Mouse (Mus musculus): ENCODE results near the gene Mras.

Mras gene

DNA sequence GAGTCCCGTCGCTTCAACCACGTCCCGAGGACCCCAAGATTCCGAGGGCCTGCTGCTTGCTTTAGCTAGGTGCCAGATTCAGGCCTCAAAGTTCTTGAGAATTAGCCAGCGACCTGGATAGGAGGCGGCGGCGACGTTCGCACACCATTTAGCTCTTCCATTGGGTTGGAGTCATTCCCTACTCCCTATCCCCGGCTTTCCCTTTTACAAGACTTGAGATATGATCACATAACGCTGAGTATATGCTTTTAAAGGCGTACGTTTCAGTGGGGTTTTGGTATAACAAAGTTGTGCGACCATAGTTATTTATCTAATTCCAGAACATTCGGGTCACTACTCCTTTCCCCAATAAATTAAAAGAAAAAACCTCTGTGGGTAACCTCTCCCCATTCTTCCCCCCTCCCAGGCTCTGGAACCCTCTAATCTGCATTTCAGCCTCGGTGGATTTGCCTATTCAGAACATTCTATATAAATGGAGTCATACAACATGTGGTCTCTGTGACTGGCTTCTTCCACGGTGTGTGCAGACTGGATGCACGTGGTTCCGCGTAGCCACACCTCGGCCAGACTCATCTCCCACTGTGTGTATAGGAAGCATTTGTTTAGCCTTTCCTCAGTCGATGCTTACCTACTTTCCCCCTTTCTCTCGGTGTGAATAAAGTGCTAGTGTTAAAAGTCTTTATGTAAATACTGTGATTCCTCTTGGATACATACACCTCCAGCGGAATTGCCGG, at the start of gene Mras:
TSS of gene Mras (minus strand) at position 351 of the 734 bp plus-strand sequence.
- DNase-seq (ENCODE audit: low spot score), result no peak

DNA sequence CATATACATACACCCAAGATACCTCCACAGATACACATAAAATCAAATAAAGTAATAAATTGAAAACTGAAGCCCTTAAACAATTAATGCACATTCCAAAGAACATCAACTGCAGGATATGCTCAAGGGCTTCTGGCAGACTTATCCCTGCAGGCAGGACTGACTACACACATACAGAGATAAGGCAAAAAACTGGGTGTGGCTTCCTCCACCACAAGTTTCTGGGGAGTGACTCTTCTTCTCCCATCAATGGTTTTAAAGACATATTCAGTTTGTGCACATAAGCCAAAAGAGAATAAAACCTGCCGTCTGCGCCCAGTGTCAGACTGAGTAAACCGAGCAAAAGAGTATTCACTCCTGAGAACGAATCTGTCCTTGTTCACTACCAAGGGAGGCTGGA, 48.0 kb upstream of the Mras start:
- no peak for DNase-seq (ENCODE audit: low spot score)

DNA sequence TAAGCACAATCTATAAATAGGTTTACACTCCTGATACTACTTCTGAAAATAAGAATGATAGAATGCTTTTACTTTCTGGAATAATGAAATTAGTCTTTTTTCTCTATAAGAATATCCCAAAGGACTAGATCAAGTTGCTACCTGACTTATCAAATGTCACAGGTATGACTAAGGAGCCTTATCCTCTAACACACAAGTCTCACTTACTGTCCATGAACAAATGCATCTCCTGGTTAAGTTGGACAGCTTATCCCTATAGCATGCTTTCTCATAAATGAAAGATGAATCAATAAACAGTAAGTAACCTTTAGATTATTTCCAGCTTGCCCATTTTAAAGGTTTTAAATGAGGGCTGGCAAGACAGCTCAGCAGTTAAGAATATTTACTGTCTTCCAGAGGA, 47.5 kb upstream of the Mras start:
- DNase-seq (ENCODE audit: low spot score), result no peak

DNA sequence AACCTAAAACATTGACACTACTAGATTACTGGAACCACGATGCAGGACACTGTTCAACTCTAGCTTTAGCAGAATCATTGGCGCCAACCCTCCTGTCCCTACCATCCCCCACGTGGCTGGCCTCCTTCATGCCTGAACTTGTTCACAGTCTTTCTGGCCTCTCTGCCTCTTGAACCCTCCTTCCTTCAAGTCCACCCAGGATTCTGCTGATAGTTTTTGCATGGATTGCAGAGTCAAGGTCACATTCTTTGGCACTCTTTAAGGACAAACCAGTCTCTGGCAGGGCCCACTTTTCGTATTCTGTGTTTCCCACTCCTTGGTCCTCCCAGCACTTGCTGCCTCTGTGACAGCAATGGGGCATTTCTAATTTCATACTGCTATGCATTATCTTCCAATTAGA, 46.0 kb upstream of the Mras start:
- DNase-seq (ENCODE audit: low spot score), result no peak

DNA sequence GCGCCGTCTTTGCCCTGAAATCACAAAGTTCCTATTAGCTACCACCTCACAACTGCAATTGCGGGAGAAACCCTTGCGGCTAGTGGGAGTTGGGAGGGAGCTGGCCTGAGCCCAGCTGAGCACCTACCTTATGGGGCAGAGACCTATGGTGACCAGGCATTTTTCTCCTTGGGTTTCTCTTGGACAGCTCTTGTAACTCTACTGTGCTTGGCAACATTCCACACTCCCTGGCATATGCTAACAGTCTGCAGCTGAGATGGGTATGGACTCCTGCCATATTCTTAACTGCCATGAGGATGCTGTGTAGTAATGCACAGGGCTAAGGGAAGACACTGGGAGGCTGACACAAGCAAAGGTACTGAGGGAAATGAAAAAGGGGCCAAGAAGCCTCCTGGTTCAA, 43.6 kb upstream of the Mras start:
- DNase-seq (ENCODE audit: low spot score), result no peak

DNA sequence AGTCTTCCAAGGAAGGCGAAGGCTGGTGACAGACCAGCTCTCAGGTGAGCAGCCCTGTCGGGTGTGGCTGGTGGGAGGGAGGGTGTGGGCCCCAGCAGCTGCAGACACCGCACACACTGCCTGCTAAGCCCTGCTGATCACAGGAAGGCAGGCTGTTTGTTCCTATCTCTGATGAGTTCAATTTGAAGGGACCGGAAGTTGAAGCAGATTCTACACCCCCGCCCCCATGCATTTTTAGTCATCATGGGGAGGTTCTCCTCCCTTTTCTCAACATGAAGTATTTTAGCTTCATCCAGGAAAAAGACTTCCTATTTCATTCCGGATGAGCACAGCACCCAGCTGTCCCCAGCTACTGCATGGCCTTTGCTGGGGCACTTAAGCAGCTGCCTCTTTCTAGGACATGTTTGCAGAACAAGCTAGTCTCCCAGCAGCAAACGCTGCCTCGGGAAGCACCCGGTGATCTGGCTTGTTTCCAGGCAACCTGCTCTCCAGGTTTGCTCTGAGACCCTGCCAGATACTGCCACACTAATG, 42.1 kb upstream of the Mras start:
- no peak for DNase-seq (ENCODE audit: low spot score)

DNA sequence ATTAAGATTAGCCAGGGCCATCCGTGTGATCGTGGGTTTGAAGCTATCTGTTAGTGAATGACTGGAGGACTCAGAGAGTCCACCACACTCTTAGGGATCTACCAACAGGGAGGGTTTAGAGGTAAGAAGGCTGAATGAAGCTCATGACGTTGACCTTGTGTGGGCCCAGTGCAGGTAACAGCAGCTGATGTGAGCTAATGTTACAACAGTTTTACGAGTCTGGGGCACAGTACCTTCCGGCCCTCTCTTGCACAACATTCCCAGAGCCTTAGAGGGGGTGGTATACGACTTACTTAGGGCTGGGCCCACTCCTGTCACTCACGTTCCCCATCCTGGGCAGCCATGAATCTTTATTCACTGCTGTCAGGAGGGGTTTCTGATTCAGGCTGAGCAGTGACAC, 34.2 kb upstream of the Mras start:
- DNase-seq (ENCODE audit: low spot score), result no peak

DNA sequence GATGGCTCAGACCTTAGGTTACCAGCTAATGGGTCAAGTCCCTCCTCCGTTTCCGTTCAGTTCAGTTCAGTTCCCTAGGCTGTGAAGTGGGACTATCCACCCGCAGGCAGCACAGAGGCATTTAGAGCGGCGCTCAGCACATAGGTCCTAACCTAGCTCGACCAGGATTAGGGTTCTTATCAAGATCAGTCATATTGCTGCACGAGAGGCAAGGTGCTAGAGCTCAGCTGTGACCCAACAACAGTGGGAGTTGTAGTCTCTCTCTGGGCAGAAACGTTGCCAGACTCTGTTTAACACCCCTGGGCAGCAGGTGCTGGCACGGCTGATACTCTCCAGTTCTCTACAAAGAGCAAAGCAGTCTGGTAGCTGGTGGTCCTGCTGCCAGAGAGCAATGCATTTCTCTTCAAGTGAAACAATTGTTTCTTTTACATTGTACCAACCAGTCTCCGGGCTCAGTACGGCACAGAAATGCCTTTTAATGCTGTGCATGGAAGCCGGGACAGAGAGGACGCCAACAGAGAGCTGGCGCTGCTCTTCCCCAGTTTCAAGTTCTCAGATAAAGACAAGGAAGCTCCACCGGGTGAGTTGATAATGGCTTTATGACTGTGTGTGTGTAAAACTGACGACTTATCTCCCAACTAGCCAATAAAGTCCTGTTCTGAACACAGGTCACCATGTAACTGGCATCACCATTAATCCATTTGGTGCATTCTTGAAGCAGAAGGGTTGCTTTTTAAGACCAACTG, 33.3 kb upstream of the Mras start:
- DNase-seq (ENCODE audit: low spot score), result no peak

DNA sequence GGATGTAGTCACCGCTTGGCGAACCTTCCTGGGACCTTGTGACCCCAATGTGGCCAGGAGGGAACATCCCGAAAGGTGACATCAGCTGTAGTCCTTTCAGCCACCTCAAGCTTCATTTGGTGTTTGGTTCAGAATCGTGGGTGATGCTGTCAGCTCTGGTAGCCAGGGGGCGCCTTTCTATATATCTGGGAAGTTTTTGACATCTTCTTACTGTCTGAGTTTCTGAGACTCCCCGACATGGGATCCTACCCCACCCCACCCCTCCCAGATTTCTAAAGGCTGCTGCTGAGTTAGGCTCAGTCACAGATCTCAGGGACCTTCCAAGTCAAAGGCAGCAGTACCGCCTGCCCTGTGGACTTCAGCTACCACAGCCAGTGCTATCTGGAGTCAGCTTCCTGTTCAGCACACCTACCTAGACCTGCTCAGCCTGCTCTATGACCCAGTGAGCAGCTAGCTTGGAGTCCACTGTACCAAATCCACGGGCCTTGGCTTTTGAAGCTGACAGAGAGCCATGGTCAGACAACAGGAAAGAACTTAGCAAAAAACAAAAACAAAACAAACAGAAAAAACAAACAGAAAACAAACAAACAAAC, 32.6 kb upstream of the Mras start:
- DNase-seq (ENCODE audit: low spot score), result no peak

DNA sequence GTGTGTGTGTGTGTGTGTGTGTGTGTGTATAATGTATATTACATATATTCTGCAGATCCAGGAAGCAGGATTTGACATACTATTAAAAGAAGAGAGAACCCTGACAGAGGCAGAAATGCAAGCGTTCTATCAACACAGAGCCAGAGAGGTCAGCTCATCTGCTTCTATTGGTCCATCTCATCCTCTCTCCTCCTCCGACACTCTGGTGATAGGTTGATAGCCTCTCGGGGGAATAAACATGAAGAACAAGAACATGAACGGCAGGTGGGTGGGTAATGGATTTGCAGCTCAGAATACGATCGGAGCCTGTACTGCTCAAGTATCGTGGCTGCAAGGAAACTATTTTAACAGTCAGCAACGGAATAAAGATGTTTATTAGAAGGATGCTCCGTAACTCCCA, 31.4 kb upstream of the Mras start:
- DNase-seq (ENCODE audit: low spot score), result no peak

DNA sequence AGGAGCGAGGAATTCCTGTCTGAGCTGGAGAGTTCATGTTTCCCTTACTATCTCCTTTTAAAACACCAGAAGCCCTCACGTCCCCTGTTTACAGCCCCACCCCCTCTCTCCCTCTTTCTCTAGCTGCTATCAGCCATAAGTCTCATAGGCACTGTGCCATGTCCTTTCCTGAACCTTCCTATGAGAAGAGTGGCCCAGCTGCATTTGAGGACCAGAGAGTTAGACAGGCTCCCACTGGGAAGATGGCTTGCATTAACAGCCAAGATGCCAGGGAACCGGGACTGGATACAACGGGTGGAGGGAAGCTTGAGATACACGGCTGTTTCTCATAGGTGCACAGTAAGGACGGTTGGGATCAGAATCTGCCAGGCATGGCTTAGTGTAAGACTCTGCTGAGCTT, 27.7 kb upstream of the Mras start:
- no peak for DNase-seq (ENCODE audit: low spot score)

DNA sequence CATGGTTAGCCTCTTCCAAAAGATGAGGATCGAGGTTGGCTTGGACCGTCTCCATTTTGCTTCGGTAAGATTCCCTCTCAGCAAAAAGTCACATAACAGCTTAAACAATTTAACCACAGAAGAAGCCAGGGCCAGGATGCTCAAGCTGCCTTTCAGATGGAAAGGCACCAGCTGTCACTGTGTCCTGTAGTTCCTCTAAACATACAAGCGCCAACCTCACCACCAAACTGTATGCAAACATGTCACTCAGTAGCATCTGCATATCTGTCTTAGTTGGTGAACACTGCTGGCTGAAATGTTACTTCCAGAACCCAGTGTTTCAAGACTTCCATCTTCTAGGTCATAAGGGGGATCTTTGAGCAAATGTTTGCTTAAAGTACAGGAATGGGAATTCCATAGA, 22.5 kb upstream of the Mras start:
- DNase-seq (ENCODE audit: low spot score), result no peak

DNA sequence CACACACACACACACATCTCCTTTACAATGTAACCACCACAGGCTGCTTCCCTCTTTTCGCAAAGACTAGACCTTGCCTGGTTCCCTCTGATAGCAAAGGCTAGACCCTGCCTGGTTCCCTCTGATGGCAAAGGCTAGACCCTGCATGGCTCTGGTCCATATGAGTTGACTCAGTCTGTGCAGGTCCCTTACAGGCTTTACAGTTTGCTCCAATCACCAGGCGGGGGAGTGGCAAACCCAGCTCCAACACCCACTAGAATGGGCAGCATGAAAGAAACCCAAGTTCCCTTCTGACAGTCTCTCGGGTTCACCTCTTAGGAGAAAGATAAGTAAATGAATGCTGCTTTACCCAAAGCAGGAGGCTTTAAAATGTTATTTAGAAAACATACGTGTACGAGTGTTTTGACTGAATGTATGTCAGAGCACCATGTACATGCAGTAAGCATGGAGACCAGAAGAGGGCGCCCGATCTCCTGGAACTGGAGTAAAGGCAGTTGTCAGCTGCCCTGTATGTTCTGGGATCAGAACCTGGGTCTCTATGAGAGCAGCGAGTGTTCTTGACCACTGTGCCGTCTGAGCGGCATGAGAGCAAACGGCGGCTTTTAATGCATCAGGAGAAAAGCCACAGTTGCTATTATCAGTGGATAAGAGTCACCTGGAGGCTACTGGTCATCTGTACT, 21.5 kb upstream of the Mras start:
- DNase-seq (ENCODE audit: low spot score), result no peak

DNA sequence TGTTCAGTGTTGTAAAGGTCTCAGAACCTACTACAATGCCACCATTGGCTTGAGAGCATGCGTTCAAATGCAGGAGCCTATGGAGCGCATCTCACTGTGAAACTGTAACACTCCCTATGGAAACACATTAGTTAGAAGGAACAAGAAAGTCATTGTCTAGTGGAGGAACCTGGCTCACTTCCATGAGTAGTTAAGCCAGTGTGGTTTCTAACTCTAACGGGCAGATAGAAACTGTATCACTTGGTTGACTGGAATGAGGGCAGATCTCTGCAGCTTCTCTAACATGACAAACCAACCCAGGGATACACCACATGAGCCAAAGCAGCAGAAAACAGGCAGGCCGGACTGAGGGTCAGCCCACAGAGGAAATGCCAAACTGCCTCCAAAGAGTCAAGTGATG, 17.0 kb upstream of the Mras start:
- no peak for DNase-seq (ENCODE audit: low spot score)

DNA sequence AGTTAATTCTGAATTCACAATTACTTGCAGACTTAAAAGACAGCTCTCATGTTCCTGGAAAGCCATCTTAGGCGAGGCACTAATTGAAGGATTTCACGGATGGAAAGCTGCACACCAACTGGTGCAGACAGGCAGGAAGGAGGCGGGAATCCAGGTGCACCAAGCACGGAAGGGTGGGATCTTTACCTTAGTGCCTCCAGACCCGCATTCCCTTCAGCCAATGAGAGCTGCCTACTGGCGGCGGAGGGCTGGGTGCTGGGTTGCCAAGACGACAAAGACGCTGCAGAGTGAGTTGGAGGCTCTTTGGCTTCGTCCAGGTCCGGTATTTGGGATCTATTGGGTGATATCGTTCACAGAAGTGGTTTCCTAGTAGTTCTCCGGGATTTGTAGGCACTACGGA, 14.0 kb upstream of the Mras start, which contains the start of gene Nme9:
TSS of gene Nme9 (plus strand) at position 315 of the 400 bp plus-strand sequence.
- DNase-seq (ENCODE audit: low spot score), result no peak

DNA sequence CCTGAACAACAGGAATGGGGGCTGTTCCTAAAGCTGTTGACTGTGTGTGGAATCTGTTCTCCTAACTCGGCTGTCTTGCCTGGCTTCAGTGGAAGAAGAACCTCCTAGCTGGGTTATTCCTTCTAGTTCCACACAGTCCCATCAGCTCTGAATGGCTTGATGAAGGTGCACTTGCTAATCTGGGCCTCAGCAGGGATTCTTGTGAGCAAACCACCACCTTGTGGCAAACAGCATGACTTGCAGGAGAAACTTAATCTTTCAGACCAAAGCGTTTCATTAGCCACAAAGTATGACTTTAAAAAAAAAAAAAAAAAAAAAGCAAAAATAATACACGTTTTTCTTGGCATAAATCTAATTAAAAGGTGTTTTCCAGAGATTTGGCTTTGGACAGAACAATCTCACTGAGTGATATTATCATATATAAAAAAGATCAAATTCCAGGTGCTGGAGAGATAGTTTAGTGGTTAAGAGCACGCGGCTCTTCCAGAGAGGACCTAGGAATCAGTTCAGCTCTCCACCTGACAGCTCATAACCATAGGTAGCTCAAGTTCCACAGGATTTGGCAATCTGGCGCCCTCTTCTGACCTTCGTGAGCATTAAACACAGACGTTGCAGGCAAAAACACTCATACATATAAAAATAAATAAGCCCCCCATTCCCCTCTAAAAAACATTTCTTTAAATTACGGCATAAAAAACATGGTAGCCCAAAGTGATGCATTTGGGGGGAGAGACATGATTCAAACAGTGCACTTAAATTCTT, 12.9 kb upstream of the Mras start:
- DNase-seq (ENCODE audit: low spot score), result no peak

DNA sequence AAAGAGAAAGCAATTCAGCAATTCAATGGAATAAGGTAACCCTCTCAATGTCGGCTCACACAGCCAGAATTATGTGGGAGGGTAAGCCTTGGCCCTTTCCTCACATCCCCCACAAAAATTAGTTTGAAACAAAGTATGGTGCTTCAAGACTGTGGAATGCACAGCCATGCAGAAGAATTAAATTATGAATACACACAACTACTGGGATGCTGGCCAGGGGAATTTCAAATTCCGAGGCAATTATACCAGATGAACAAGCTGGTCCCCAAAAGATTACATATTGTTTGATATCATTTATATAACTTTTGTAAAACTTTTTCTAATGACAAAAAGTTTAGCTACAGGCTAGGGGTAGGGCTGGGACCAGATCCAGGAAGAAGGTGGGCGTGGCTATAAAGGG, 10.1 kb upstream of the Mras start:
- no peak for DNase-seq (ENCODE audit: low spot score)

DNA sequence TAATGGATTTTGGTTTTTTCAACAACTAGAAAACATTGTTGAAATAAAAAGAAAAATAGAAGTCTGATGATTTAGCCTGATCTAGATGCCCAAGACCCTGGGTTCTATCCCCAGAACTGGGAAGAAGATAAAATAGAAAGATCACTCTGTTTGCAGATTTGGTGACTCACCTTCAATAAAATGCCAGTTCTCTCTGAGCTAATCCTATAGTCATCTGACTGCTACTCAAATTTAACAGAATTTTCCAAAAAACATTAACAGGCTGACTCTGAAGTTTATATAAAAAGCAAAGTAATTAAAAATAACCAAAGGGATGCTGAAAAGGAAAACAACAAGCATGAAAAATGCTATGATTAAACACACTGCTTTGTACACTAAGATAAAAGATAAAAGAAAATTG, 9.1 kb upstream of the Mras start:
- DNase-seq (ENCODE audit: low spot score), result no peak

DNA sequence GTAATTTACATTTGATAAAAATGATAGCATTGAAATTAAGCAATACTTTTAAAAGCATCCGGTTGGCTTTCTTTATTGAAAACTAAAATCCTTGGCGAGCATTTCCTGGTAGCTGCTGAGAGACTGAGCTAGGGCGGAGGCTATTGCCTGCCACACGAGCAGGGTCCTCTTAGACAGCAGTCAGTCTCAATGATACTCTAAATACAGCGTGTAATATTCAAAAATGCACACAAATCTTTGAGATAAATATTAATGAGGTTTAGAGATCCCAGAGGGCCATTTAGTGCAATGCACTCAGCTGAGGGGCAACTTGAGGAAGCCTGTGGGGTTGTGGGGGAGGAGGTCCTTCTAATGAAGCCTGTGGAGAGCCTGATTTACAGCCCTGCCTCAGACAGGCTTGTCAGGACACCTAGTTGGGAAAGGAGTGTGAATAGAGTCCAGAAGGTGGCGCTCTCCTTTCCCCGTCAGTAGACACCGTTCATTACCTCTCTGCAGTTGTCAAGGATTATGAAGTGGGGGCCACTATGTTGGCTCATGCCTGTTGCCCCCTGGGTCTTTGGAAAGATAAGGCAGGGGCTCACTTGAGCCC, 7.5 kb upstream of the Mras start:
- DNase-seq (ENCODE audit: low spot score), result no peak

DNA sequence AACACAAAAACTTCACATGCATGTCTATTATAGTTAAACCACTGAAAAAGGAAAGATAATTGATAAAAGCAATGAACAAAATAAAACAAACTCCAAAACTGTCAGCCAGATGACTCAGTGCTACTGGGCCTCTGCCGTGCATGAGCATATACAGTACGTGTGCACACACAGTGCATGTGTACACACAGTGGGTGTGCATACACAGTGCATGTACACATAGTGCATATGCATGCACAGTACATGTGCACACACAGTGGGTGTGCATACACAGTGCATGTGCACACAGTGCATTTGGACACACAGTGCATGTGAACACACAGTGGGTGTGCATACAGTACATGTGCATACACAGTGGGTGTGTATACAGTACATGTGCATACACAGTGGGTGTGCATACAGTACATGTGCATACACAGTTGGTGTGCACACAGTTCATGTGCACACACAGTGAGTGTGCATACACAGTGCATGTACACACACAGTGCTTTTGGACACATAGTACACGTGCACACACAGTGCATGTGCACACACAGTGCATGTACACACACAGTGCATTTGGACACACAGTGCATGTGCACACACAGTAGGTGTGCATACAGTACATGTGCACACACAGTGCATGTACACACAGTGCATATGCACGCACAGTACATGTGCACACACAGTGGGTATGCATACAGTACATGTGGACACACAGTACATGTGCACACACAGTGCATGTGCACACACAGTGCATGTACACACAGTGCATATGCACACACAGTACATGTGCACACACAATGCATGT, 4.7 kb upstream of the Mras start:
- no peak for DNase-seq (ENCODE audit: low spot score)

DNA sequence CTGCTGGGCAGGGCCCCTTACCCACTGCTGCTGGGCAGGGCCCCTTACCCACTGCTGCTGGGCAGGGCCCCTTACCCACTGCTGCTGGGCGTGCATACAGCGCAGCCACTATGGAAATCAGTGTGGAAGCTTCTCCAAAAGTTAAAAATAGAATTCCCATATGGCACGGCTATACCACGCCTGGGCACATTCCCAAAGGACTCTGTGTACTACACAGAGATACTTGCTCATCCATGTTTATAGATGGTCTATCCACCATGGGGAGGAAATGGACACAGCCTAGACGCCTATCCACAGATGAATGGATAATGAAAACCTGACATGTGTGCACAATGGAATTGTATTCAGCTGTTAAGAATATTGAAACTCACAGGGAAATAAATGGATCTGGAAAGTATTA, 3.8 kb upstream of the Mras start:
- DNase-seq (ENCODE audit: low spot score), result no peak
